Mouse (Mus musculus) thymus, postnatal 14 days (tissue): ENCODE measurements at regions not wholly inside any gene's neighbourhood (a gene's known extent, or its start where the extent isn't known, plus 50 kb on each side); places are given as distances from the start of the nearest gene placed in this dataset.

Experiments used
- DNase-seq: peaks from one replicate; pipeline ENCODE4 v3.0.0; 2021

DNA sequence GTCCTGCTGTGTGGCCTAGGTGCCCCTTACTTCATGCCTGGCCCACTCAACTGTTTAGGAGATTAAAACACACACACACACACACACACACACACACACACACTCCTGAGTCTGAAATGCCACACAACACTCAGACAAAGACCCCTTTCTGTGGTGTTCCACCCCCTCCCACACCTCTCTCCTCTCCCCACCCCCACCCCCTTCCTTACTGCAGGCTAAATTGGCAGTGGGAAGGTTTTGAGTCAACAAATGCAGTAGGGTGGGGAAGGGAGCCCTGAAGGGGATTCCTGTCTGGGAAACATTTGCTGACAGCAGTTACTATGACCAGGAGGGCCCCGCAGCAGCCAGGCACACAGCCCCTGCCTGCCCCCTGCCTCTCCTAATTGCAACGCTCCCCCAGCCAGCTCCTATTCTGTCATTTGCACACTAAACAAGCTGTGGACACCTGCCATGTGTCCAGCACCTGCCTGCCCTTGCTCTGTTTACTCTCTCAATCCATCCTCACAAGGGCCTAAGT, 69.5 kb downstream of the Ephb3 start:
- DNase-seq = no peak

DNA sequence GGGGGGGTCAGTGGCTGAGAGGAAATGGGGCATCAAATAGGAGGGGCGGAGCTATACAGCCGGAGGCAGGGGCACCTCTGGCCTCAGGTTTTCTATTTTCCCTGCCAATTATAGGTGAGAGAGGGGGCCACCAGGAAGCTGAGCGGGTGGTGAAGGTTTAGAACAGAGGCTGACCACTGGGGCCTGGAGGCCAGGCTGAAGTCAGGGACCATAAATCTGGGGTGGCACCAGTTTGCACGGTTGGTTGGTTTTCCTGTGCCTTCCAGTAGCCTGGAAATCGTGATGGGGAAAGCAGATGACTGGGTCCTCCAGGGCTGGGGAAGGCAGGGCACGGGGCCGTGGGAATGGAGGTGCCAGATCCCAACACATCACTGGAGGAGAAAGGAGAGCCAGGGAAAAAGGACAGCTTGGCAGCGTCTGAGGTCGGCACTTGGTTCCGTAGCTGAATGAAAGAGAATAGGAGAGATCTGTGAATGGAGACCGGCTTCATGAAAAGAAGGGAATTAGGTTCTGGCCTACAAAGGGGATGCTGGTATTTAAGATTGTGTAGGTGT, 73.3 kb downstream of the Ephb3 start:
- DNase-seq = no peak

DNA sequence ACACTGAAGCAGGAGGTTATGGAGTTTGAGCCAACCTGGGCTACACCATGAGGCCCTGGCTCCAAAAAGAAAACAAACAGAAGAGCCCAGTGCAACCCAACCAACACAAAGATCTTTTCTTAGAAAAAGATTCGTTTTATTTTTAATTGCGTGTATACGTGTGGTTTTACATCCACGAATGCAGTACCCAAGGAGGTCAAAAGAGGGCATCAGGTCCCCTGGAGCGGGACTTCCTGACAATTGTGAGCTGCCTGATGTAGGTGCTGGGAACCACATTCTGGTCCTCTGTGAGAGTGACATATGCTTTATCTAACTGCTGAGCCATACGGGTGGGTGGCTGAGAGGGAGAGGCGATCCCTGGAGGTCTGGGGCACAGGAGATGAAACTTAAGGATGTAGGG, 73.8 kb downstream of the Ephb3 start:
- no peak for DNase-seq

DNA sequence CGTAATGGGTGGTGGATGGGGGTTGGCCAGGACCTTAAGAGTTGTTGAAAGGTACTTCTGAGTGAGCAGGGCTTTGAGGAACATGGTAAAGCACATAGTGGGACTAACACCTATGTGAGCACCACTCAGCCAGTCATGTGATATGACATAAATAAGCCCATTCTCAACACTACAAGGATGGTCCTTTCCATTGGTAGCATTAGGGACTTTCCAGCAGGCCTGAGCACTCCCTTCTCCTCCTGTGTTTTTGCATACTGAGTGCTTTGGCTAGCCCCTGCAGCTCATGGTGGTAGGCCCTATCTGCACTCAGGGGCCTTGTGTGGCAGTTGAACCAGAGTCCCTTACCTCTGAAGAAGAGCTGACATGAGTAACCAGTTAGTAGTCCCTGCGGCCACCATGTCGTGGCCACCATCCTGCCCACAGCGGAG, 75.7 kb downstream of the Ephb3 start:
- no peak for DNase-seq

DNA sequence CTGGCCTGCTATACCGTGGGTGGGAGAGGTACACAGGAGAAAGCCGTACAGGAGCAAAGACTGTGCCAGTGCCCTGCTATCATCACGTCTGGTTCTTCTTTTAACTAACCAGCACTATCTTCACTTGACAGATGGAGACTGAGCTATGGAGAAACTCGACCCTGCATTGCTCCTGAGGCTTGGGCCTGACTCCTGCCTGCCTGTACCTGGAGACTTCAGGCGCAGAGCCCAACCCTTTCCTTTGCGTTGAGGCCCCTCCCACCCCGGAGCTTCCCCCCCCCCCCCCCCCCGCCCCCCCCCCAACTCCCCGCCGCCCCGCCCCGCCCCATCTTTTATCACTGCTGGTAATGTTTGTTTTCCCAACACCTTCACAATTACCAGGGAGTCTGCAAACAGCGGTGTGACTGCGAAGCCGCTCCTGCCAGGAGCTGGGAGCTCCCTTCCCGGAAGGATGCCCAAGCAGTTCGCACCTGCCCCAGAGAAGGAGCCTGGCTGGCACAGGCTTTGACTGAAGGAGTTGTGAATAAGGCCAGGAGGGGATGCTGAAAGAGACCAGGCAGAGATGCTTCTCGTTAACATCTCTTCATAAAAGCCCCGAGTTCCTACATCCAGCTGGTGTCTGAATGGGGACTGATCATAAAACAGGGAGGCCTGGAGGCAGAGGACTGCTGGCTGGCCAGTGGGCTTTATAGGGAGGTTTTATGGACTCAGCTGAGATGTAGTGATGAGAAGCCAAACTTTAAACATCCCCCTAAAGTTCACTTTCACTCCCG, 77.6 kb downstream of the Ephb3 start:
- DNase-seq = no peak

DNA sequence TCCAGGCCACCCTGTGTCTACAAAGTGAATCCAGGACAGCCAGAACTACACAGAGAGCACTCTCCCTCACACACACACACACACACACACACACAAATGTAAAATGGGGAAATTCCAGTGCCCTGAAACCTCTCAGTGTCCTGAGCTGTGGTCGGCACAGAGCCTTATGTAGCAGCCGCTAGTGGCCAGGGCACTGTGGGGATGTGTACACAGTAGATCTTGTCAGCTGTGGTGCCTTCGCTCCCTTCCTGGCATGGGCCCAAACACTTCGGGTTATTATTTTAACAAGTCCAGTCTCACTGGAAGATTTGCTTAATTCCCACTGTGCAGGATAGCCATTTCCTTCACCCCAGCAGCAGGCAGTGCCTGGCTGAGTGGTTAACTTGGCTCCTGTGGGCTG, 81.5 kb downstream of the Ephb3 start:
- DNase-seq = no peak

DNA sequence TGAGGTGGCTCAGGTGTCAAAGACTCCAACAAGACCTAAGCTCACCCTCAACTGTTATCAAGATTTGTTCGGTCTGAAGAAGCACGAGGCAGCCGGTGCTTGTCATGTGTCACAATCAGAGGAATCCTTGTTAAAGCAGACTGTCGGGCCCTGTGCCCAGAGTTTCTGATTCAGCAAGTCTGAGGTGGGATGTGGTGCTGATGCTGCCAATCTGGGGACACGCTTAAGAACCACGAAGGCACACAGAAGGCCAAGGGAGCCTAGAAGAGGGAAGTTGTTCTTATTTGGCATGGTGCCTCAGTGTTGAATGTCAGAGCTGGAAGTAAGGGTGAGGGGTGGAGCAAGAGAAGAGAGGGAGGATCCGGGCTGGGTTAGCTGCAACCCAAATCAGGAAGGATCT, 85.0 kb downstream of the Ephb3 start:
- DNase-seq = no peak

DNA sequence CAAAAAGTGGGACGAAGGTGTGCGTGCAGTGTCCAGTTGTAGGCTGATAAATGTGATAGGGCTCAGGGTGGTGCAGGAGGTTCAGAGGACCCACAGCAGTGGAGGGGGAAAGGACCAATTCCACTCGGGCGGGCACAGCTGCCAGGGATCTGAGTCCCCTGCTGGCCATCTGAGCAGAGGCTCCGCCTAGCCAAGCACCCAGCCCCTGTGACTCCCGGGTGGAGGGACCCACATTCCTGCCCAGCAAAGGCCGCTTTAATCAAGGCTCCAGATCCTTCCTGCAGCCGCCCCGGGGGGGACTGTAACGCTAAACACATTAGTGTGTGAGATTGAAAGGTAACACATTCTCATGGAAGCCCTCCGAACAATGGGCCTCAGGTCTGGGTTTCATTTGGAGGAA, 88.5 kb downstream of the Ephb3 start:
- DNase-seq = no peak

DNA sequence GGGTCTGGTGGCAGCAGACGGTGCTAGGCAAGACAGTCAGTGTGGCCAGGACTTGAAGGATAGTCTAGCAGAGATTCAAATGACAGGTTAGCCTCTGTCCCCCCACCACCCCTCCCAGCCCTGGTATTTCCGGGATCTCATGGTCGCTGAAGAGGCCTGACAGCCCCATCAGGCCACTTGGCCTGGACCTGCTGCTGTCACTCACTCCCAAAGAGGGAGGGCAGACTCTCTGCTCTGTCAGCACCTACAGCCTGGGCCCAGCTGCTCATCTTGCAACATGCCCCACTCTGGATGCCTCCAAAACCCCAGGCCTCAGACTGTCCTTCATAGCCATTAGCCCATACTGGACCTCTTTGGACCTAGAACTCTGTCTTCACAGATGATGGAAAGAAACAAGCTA, 89.0 kb downstream of the Ephb3 start:
- no peak for DNase-seq

DNA sequence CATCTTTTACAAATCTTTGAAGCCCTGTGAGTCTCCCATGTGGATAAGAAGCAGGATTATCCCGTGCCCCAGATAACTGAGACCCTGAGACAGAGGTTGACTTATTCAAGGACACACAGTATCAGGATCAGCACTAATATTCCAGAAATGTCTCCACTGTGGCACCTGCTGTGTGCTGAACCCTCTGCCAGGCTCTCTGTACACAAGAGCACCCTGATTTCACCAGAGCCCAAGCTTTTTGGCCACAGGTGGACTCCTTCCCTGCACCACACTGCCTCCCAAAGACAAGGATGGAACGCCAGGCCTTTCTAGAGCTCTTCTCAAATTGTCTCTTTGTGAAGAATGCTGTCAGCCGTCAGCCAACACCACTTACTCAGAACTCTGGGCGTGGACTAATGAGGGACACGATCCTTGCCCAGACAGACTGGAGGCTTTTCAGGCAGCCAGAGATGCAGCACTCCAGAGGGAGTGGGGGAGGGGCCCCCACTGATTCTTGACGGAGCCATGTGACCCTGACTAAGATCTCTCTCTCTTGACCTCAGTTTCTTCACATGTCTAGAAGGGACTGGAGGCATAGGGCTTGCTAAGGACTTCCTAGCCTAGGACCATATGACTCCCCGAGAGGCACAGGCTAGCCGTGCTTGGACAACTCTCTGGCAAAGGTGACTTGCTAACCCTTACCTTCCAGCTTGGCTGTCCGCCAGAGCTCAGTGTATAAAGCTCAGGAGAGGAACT, 90.3 kb downstream of the Ephb3 start:
- no peak for DNase-seq

DNA sequence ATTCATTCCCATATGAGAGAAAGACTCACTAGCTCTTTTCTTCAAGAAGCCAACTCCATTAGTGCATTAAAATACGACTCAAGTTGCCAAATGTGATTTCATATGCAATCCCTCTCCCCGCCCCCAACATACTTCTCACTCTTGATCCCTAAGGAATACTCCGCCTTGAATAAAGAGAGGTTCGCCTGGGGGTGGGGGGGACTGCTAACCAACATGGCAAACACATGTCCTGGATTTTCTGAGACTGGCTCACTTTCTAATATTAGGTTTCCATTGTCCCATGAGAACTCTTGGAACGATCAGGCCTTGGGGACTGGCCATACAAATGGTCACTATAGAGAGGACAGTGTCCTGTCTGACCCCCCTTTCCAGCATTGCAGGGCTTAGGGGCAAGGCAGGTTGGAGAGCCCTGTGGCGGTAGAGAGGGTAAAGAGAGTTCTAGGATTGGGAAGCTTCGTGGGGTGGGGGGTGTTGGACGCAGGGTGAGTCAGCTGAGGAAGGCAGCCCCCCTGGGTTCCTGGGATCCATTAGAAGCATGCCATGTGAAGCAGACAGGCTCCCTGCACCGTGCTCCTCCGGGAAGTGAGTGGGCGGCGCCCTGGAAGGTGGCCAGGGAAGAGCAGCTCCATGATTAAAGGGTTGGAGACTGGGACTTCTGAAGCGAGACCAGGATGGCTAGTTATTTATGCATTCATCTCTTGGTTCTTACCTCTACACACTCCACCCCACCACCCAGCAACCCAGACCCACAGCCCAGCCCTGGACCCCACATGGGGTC, 91.6 kb downstream of the Ephb3 start:
- no peak for DNase-seq

DNA sequence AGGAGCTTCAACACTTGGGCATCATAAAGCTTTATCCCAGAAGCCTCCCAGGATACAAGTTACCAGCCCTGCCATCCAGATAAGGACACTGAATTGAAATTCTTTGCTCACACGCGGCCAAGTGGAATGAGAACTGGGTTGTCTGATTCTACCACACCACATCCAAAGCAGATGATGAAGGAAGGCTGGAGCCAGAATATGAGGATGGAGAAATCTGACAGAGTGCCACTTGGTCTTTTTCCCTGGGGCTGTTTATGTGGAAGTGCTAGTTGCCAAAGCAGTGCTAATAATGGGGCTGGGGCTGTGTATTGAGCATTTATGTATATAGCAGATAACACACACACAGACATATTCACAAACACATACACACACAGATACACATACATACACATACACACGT, 92.2 kb downstream of the Ephb3 start:
- DNase-seq = no peak

DNA sequence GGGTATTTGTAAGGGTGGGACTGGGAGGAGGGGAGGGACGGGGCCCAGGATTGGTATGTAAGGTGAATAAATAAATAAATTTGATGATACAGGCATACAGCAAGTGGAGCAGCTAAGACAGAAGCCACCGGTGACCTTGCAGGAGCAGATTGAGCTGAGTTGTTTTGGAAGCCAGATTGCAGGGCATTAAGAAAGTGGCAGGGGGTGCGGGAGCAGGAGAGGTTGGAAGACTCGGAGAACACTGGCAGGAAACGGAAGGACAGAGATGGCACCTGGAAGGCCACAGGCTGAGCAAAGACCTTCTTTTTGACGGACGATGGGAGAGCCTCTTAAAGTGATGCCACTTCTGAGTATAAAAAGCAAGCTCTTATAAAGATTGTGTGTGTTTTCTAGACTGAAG, 94.3 kb downstream of the Ephb3 start:
- no peak for DNase-seq

DNA sequence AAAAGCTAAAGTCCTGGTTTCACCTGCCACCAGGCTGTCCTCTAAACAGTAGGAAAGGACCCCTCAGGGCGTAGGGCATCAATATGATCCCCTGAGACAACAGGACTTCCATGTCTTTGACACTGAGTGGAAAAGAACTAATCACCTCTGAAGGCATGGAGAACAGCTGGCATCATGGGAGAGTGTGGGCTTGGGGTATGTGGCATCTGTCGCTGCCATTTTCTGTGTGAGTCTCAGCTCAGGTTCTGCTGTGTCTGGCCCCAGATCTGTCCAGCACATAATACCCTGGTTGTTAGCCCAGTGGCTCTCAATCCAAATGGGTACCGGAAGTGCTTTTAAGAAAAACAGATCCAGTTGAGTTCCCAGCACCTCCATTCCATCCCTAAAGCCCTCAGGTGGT, 101.3 kb downstream of the Ephb3 start:
- no peak for DNase-seq

DNA sequence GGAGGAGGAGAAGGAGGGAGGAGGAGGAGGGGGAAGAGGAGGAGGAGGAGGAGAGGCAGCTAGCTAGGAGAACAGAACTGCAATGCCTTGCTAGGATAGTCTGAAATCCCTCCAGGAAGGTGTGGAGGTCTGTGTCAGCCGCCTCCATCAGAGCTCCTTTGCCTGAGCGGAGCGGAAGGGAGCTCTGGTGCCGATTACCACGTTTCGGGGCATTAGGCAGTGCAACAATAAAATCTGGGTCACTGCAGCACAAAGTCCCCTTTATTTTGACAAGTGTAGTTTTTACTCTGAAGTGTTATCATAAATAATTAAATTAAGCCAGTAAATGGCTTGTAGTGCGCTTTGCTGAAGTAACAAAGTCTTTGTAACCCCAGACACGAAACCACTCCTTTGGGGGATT, 104.0 kb downstream of the Ephb3 start:
- no peak for DNase-seq

DNA sequence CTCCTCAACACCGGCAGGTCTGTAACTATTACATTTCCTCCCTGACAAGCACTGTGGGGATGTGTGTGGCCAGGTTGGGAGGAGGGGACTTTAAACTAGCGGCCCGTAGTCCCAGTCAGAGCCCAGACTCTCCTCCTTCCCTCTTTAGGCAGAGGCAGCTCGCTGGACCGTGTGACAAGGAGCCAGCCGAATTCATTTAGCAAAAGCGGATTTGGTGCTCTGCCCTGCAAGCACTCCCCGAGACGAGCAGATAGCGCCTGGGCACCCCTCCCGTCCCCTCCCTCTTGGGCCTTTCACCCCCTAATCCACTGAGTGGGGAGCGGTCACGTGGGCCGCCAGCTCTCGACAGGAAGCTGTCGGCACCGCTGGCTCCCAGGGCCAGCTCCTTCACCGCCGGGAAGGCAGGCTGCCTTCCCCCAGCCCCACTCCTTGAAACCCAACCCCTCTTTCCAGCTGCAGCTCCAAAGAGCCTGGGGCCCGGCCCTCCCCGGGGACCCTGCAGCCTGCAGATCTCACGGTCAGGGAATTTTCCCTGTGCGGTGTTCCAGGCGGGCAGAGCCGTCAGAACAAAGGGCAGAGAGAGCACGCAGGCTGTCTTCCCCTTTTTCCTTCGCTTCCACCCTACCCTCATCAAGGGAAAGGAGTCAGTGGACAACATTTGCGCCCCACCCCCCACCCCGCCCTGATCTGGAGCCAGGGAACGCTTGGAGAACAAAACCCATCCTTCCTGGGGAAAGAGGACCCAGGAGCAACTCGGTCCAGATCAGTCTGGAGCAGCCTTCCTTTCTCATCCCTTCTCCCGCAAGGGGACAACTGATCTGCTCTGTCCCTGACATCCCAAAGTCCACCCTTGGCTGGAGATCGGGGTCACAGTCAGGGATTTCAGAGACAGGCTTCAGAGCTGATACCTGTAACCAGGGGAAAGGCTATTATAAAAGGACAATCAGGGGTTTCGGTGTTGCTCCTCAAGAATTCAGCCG, 106.4 kb downstream of the Ephb3 start:
- DNase-seq = peak; percentile 87

DNA sequence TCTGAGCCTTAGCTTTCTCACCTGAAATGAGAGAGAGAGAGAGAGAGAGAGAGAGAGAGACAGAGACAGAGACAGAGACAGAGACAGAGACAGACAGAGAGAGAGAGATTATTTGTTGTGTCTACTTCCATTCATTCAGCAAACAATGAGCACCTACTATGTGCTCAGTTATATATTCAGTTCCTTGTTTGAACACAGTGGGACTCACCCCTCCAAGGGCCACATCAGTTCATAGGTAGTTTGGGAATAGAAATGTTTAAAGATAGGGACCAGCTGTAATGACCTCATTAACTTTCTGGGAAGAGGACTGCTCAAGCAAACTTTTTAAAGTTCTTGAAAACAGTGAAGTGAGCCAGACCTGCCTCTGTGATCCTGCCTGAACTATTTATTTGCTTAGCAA, 107.2 kb downstream of the Ephb3 start:
- DNase-seq = no peak

DNA sequence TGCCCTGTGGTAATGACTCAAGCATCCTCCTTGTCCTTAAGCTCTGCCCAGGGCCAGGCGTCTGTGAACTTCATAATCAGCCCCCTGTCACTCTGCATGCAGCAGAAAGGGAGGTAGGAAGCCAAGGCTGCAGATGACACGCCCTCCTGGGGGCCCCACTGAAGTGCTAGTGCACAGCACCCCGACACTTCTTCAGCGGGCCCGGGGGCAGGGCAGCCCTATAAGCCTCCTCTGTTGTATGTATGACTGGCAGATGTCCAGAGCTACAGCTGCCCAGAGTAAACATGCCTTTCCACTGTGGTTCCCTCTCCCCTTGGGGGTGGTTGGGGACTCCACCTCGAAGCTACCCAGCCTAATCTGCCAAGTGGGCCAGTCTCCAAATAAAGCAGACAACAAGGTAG, 107.2 kb upstream of the Vps8 start:
- DNase-seq = no peak

DNA sequence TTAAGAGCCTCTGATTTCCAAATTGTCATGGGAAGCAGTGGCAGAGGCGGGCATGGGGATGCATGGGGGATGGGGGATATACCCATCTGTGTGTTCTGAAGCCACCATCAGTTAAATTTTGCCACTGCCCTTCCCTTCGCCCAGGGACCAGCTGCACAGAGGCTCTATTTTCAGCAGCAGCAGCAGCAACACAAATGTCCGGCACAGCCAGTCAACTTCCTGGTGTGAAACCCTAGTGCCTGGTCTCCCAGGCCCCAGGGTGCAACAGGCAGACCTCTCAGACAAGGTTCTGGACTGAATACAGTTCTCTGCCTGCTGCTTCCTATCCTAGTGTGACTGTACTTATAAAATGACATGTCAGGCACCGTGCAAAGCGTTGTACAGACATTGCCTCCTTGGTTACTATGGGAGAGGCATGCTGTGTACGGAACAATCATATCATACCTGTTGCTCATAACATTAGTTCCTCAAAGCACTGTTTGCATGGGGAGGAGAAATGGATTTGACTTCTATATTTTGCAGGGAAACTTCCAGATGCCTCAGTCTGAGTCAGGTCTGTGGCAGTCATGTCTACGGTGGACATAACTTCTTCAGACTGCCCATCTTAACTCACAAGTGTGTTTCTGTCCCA, 104.8 kb upstream of the Vps8 start:
- no peak for DNase-seq

DNA sequence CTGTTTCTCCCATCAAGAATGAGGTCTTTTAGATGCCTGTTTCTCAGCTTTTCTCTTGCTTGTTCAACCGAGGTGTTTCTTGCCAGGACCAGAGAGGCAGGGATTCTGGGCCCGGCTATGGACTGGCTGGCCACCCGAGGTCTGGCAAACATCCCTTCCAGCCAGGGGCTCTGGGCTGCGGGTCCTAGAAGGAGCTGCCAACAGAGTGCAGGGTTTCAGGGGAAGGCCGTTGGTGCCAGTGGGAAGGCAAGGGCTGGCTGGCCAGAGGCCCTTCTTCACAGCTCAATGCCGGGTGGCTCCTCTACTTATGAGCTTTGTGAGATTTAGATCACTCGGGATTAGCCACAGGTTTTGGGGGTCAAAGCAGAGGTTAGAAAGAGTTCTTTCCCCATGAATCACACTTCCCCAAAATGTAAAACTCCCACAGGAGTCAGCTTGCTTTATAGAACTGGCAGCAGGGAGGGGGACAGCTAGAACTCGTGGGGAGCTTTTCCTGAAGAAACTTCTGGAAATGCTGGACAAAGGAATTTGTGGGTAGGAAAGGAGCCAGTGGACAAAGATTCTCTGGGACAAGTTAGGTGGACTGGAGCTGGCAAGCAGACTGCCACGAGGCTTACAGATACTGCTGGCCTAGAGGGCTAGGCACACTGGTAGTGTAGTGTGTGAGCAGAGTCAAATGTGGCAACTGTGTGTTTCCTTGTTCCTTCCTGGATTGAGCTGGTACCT, 104.1 kb upstream of the Vps8 start:
- DNase-seq = no peak

DNA sequence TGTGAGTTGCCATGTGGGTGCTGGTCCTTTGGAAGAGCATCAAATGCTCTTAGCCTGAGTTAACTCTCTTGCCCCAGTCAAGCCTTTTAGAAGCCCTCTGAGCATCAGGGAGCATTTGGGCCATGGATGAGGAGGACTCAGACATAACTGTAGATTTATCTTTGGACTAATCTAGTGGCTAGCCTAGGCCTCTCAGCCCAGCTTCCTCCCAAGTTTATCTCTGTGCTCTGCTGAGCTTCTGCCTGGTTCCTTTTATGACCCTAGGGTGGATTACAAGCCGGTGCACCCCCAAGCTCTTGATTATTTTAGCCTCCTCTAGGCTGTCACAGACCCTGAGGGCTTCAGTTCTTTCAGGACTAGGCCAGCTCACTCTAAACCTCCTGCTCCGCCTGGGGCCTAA, 102.6 kb upstream of the Vps8 start:
- DNase-seq = no peak
